Mouse (Mus musculus) limb, embryonic 10.5 days (tissue): Measurements from ENCODE around the gene Med13. TPM values are rescaled to one million over a fixed set of nuclear protein-coding genes. Genes with fewer than 3 reads are reported as not detected.

Experiments
- DNase-seq: peaks from one replicate; pipeline ENCODE4 v3.0.0-alpha.2; 2017; ENCODE audit warnings: low spot score
- H3K27ac ChIP-seq: fragments of 300-500 bp; sonication (generic); 2 replicates; pipeline ENCODE4 v1.5.1; 2016; ENCODE audit warnings: mild to moderate bottlenecking
- H3K27me3 ChIP-seq: fragments of 300-500 bp; sonication (generic); 2 replicates; pipeline ENCODE4 v1.6.1; 2016; ENCODE audit warnings: low read depth, mild to moderate bottlenecking; ENCODE audit not compliant: poor library complexity, severe bottlenecking
- H3K36me3 ChIP-seq: fragments of 300-500 bp; sonication (generic); 2 replicates; pipeline ENCODE4 v1.6.1; 2016; ENCODE audit warnings: mild to moderate bottlenecking, moderate library complexity
- H3K4me1 ChIP-seq: fragments of 300-500 bp; sonication (generic); 2 replicates; pipeline ENCODE4 v1.6.1; 2016
- H3K4me3 ChIP-seq: fragments of 300-500 bp; sonication (generic); 2 replicates; pipeline ENCODE4 v1.5.1; 2016; ENCODE audit warnings: mild to moderate bottlenecking, moderate library complexity
- H3K9me3 ChIP-seq: fragments of 300-500 bp; sonication (generic); replicated peaks from 2 replicates; pipeline ENCODE4 v1.6.1; 2016; ENCODE audit warnings: mild to moderate bottlenecking
- WGBS: fragments of 180-500 bp; shearing (Covaris S2); methylation state at CpG from one replicate; pipeline ENCODE4 v1.1.7; 2016; 5-methylcytosine and 5-hydroxymethylcytosine counted together
- polyA plus RNA-seq: library from polyadenylated mRNA; unstranded; fragments of >200 nt; fragmentation: Nextera tagmentation; extraction: Ambion mirVana; gene quantifications from 2 replicates; pipeline ENCODE4 v1.2.1, GENCODE M21; 2016

Gene Med13
- polyA plus RNA-seq, 1 experiment from 2014 or later: 8.8 TPM

- no peaks in the 10 kb centered on the region for H3K36me3 ChIP-seq
- no peak for DNase-seq
- H3K27ac ChIP-seq: no peak overlapping the region
- no peaks in the 10 kb centered on the region for H3K9me3 ChIP-seq
- H3K27me3 ChIP-seq: no peaks in the 10 kb centered on the region
- no peak overlapping the region for H3K4me3 ChIP-seq
- WGBS: 61% methylated on average over 9 of the region's 9 CpGs
- H3K4me1 ChIP-seq: peaks cover 18% of the 10 kb centered on the region; the same call in 1 of the 2 replicates
These were observed 29.9 kb upstream of the Med13 start for GRCm38 (mm10) chr11:86387121-86387893.

GRCm38 (mm10) chr11:86386576-86386975, 29.2 kb upstream of the Med13 start:
- Histone ChIP-seq H3K27me3 (no peaks in the 10 kb centered on the region), H3K36me3 (no peaks in the 10 kb centered on the region), H3K4me3 (no peak overlapping the region), H3K9me3 (no peaks in the 10 kb centered on the region), H3K4me1 (peaks cover 18% of the 10 kb centered on the region; the same call in 1 of the 2 replicates), H3K27ac (no peak overlapping the region)
- no peak for DNase-seq
- 76% methylated on average over 10 of the region's 10 CpGs for WGBS

- DNase-seq: no peak
- H3K27ac ChIP-seq: no peak overlapping the region
- peaks cover 18% of the 10 kb centered on the region; the same call in 1 of the 2 replicates for H3K4me1 ChIP-seq
- no peaks in the 10 kb centered on the region for H3K27me3 ChIP-seq
- 92% methylated on average over 11 of the region's 11 CpGs for WGBS
- no peaks in the 10 kb centered on the region for H3K36me3 ChIP-seq
- no peaks in the 10 kb centered on the region for H3K9me3 ChIP-seq
- no peak overlapping the region for H3K4me3 ChIP-seq
These were observed 28.4 kb upstream of the Med13 start for GRCm38 (mm10) chr11:86385710-86386282.

GRCm38 (mm10) chr11:86384141-86384540, 26.7 kb upstream of the Med13 start:
- 87% methylated on average over 3 of the region's 3 CpGs for WGBS
- Histone ChIP-seq H3K9me3 (no peaks in the 10 kb centered on the region), H3K36me3 (no peaks in the 10 kb centered on the region), H3K4me1 (peaks cover 18% of the 10 kb centered on the region; the same call in 1 of the 2 replicates), H3K27me3 (no peaks in the 10 kb centered on the region), H3K27ac (no peak overlapping the region), H3K4me3 (no peak overlapping the region)
- DNase-seq: no peak

- no peak overlapping the region for H3K4me3 ChIP-seq
- no peaks in the 10 kb centered on the region for H3K27me3 ChIP-seq
- no peak overlapping the region for H3K27ac ChIP-seq
- peaks cover 18% of the 10 kb centered on the region; the same call in 1 of the 2 replicates for H3K4me1 ChIP-seq
- no peak for DNase-seq
- H3K9me3 ChIP-seq: no peaks in the 10 kb centered on the region
- 93% methylated on average over 10 of the region's 10 CpGs for WGBS
- H3K36me3 ChIP-seq: no peaks in the 10 kb centered on the region
These were observed 25.2 kb upstream of the Med13 start for GRCm38 (mm10) chr11:86382520-86383157.

GRCm38 (mm10) chr11:86381478-86382091, 24.2 kb upstream of the Med13 start:
- 82% methylated on average over 5 of the region's 5 CpGs for WGBS

GRCm38 (mm10) chr11:86380521-86381238, 23.3 kb upstream of the Med13 start:
- peaks cover 8% of the 10 kb centered on the region; the same call in 1 of the 2 replicates for H3K4me1 ChIP-seq
- H3K27ac ChIP-seq: no peak overlapping the region
- no peaks in the 10 kb centered on the region for H3K36me3 ChIP-seq
- H3K27me3 ChIP-seq: no peaks in the 10 kb centered on the region
- H3K4me3 ChIP-seq: no peak overlapping the region
- 89% methylated on average over 12 of the region's 12 CpGs for WGBS
- DNase-seq: no peak
- no peaks in the 10 kb centered on the region for H3K9me3 ChIP-seq

More at GRCm38 (mm10) chr11:86381478-86382091, 24.2 kb upstream of the Med13 start:
- Histone ChIP-seq H3K36me3 (no peaks in the 10 kb centered on the region), H3K4me3 (no peak overlapping the region), H3K9me3 (no peaks in the 10 kb centered on the region), H3K27me3 (no peaks in the 10 kb centered on the region), H3K4me1 (peaks cover 13% of the 10 kb centered on the region; the same call in 1 of the 2 replicates), H3K27ac (no peak overlapping the region)
- no peak for DNase-seq

GRCm38 (mm10) chr11:86378981-86379380, 21.6 kb upstream of the Med13 start:
- Histone ChIP-seq H3K27me3 (no peaks in the 10 kb centered on the region), H3K4me1 (peaks cover 4% of the 10 kb centered on the region; the same call in 1 of the 2 replicates), H3K4me3 (no peak overlapping the region), H3K27ac (no peak overlapping the region), H3K36me3 (no peaks in the 10 kb centered on the region), H3K9me3 (no peaks in the 10 kb centered on the region)
- 72% methylated on average over 4 of the region's 4 CpGs for WGBS
- no peak for DNase-seq

GRCm38 (mm10) chr11:86377841-86378240, 20.4 kb upstream of the Med13 start:
- no peak for DNase-seq
- no peak overlapping the region for H3K4me3 ChIP-seq
- H3K9me3 ChIP-seq: no peaks in the 10 kb centered on the region
- H3K36me3 ChIP-seq: no peaks in the 10 kb centered on the region
- peaks cover 4% of the 10 kb centered on the region; the same call in 1 of the 2 replicates for H3K4me1 ChIP-seq
- H3K27me3 ChIP-seq: no peaks in the 10 kb centered on the region
- H3K27ac ChIP-seq: no peak overlapping the region
- WGBS: 95% methylated on average over 5 of the region's 5 CpGs

GRCm38 (mm10) chr11:86376707-86377106, 19.3 kb upstream of the Med13 start:
- H3K4me1 ChIP-seq: peaks cover 4% of the 10 kb centered on the region; the same call in 1 of the 2 replicates
- no peaks in the 10 kb centered on the region for H3K36me3 ChIP-seq
- no peak overlapping the region for H3K27ac ChIP-seq
- H3K9me3 ChIP-seq: no peaks in the 10 kb centered on the region
- DNase-seq: no peak
- WGBS: 88% methylated on average over 4 of the region's 4 CpGs
- H3K27me3 ChIP-seq: no peaks in the 10 kb centered on the region
- H3K4me3 ChIP-seq: no peak overlapping the region

- Histone ChIP-seq H3K36me3 (no peaks in the 10 kb centered on the region), H3K4me1 (peaks cover 4% of the 10 kb centered on the region; the same call in 1 of the 2 replicates), H3K9me3 (no peaks in the 10 kb centered on the region), H3K27me3 (no peaks in the 10 kb centered on the region), H3K27ac (no peak overlapping the region), H3K4me3 (no peak overlapping the region)
- WGBS: 87% methylated on average over 6 of the region's 6 CpGs
- DNase-seq: no peak
These were observed 17.7 kb upstream of the Med13 start for GRCm38 (mm10) chr11:86375086-86375485.

GRCm38 (mm10) chr11:86371266-86371665, 13.9 kb upstream of the Med13 start:
- Histone ChIP-seq H3K27me3 (no peaks in the 10 kb centered on the region), H3K9me3 (no peaks in the 10 kb centered on the region), H3K27ac (no peak overlapping the region), H3K4me3 (no peak overlapping the region), H3K36me3 (no peaks in the 10 kb centered on the region), H3K4me1 (peaks cover 11% of the 10 kb centered on the region)
- WGBS: 84% methylated on average over 7 of the region's 7 CpGs
- no peak for DNase-seq
